Mouse (Mus musculus) erythroblast, adult 5-6 weeks (primary cell): ENCODE results near the gene Pmm1. TPM values are rescaled to one million over a fixed set of nuclear protein-coding genes. Genes with fewer than 3 reads are reported as not detected.
"Not testable (repeated sequence)": the region's sequence is repeated elsewhere in the genome, so short reads cannot be mapped to it uniquely, and the experiment has no call there.

Experiments
- ATAC-seq: replicated peaks from 2 replicates; pipeline ENCODE4 v1.8.0; 2016; ENCODE audit warnings: moderate number of reproducible peaks, mild to moderate bottlenecking, moderate TSS enrichment, inconsistent platforms; ENCODE audit not compliant: poor library complexity, low FRiP score, severe bottlenecking
- total RNA-seq, 2 experiments: library from RNA; stranded (forward) in 1 of 2; stranded (reverse) in 1 of 2; fragments of 150-400 nt in 1 of 2; fragments of 200-764, 138-1000 nt in 1 of 2; gene quantifications; 2 replicates each; pipeline versions ENCODE4 v1.2.3 to v1.2.4; 2015 to 2017; ENCODE audit warnings: low replicate concordance in 2 of 2

The Pmm1 gene
- total RNA-seq, 2 experiments from 2014 or later: 2.3 to 3.9 TPM

DNA sequence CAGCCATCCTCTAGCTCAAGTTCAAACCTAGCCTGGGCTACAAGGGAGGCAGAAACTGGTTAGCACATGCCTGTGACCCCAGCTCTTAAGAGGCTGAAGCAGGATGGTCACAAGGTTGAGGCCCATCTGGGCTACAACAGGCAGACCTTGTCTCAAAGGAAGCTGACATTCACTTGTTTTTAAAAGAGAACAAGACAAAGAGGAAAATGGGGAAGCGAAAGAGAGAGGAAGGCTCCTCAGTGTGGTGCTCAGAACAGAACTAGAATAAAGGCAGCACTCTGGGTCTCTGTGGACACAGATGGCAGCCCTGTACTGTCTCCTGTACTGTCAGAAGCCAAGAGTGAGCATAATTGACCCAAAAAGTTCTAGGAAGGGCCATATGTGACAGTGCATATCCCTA is 26.7 kb downstream of the Pmm1 start:
- no peak for ATAC-seq

DNA sequence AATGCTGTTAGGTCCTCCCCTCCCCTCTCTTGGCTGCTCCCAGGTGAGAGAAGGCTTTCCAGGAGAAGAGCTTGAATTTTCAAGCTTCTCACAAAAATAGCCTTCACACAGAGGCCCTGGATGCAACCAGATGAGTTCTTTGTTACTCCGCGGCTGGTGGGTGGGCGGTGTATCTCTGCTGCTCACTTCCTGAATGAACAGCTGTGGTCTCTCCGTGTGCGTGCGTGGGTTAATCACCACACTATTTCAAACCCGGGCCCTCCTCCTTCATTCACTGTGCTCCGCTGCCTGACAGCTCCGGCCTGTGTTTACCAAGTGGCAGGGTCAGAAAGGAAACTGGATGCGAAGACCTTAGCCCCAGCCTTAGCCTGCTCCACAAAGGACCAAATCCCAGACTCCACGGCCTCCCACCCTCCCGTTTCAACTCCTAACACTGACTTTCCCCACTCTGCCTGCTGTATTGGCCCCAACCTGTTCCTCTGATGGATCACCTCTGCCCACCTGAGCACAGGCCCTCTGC is 27.7 kb downstream of the Pmm1 start:
- no peak for ATAC-seq

DNA sequence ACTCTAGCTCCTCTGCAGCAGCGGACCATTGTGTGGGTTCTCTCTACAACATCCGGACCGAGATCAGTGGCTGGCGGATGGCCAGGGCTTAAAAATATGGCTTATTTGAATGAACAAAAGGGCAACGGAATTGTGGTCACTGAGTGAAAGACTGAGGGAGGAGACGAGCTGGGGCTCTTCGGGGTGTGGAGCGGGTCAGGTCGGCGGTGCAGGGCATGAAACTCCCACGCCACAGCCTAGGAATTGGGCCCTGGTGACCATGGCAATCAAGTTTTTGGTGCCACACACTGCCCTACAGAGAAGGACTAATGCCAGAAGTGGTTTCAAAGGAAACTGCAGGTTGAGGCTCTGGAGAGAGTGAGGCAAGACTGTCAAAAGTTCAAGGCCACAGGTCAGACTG is 32.5 kb downstream of the Pmm1 start:
- ATAC-seq: no peak

DNA sequence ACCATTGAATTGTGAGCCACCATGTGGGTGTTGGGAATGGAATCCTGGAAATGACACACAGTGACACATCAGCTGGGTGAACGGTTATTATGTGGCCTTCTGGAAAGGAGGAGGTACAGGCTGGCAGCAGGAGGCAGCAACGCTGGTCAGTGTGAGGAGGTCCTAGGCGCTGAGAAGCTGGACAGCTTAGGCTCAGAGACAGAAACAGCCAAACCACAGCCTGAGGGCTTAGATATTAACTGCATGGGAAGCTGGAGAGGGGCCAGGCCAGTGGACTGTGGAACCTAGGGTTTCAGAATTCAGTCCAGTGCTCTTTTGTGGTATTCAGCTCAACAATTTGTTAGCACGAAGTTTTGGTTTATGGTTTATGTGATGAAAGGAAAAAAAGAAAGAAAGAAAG is 33.0 kb downstream of the Pmm1 start:
- no peak for ATAC-seq

DNA sequence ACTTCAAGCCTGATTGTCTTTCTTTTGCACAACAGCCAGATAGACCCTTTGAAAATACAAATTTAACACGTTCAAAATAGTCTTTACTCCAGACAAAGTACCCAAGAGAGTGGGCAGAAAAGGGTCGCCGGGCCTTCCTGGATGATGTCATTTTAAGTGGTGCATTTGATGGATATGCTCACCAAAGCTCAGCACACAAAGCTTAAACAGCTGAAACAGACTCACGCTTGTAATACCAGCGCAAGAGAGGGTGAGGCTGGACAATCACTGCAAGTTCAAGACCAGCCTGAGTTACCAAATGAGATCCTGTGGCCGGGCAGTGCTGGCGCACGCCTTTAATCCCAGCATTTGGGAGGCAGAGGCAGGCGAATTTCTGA is 34.3 kb downstream of the Pmm1 start:
- ATAC-seq: 0 out of 2 replicates have a peak, but pooled peaks have one; percentile 1

DNA sequence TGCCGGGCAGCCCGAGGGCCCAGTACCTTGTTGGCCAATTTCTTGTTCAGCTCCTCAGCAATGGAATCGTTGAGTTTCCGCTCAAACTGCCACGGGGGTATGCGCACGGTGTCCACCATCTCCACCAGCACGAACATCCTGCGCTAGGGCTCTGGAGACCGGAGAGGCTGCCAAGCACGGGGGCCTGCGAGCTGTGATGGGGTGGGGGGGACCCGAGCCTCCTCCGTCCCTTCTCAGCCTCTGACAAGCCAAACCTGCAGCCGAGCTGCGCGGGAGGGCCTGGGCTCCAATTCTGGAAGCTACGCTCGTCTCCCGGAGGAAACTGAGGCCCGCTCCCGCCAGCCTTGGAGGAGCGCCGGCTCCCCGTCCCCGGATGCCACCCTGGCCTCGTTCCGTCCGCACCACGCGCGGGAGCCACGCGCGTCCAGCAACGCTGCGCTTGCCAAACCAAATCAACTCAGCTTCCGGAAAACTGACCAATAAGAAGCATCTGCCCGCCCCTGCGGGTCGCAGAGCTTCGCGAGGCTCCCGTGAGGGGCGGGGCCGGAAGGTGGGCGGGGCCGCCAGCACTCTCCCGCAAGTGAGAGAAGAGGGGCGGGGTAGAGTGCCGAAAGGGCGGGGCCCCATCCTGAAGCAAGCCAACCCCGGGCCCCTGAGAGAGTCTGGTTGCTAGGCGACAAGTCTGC is 34.8 kb downstream of the Pmm1 start, which contains the start of gene Polr3h:
TSS of gene Polr3h (minus strand) at position 481 of the 686 bp plus-strand sequence.
- ATAC-seq: peak; percentile 91

DNA sequence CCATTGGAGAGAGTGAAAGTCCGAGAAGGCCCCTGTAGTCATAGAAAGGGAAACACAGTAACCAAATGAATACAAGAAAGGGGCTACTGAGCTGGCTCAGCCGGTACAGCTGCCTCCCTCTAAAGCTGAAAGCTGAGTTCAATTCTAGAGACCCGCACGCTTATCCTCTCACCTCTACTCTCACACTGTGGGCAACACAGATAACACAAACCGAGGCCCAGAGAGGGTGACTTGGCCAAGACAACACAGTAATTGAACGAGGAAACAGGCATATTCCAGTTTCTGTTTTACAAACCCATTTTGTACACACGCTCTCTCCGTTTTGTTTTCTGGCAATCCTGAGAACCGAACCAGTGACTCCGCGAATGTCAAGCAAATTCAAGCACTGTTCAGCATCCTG is 35.8 kb downstream of the Pmm1 start:
- peak; percentile 39 for ATAC-seq

DNA sequence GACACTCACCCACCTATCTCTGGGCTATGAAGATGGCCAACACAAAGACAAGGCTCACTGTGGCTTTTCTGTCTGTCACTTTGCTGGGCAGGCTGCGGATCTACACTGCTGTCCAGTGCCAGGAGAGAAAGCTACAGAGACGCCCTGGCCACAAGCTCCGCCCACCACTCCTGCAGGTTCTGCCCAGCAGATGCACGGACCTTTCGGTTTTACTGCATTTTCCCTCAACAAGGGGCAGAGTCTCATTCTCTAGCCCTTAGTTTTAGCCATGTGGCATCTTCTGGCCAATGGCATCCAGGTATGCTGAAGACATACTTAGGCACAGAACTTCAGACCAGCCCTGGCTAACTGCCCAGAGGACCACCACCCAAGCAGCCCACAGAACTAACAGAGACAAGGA is 39.5 kb downstream of the Pmm1 start:
- no peak for ATAC-seq

DNA sequence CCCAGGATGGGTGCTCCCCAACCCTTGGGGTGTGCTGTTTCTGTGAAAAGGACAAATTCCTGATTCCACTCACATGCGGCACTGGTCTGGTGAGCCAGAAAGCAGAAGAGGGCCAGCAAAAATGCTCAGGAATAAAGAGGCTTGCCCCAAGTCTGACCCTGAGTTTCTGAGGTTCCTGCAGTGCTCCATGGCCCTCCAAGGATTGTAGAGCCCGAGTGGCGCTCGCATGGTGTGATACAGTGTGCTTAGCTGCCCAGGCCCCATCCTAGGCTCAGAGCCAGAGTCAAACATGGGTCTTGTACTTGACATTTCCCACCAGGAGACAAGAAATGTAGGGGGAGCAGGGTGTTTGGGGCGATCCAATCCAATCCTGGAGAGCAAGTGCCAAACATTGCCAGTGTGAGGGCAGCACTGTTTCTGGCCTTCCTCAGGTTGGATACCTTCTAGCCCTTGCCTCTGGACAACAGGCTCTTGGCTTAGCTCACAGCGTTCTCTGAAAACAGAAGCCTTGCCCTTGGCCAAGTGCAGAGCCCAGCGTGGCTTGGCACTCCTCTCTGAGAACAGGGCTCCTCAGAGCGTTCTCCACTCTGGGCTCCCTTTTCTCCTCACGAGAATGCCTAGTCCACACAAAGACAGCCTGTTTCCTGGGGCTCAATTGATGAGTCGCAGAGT is 40.0 kb downstream of the Pmm1 start:
- ATAC-seq: no peak

DNA sequence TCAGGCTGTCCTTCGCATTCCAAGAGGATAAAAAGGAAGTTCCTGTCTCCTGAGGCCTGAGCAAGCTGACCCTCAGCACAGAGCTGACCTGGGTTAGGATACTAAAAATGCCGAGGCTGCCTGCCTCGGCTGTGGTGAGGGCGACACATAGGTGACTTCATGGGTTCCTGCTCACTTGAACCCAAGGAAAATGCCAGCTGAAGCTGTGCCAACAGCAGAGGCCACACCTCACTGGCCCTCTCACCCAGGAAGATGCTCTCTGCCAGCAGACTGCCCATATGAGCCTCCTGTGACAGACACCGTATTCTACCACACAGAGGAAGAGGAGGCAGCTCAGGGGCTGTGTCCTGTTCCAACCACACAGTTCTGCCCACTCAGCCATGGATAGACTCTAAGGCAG is 41.7 kb downstream of the Pmm1 start:
- ATAC-seq: no peak

DNA sequence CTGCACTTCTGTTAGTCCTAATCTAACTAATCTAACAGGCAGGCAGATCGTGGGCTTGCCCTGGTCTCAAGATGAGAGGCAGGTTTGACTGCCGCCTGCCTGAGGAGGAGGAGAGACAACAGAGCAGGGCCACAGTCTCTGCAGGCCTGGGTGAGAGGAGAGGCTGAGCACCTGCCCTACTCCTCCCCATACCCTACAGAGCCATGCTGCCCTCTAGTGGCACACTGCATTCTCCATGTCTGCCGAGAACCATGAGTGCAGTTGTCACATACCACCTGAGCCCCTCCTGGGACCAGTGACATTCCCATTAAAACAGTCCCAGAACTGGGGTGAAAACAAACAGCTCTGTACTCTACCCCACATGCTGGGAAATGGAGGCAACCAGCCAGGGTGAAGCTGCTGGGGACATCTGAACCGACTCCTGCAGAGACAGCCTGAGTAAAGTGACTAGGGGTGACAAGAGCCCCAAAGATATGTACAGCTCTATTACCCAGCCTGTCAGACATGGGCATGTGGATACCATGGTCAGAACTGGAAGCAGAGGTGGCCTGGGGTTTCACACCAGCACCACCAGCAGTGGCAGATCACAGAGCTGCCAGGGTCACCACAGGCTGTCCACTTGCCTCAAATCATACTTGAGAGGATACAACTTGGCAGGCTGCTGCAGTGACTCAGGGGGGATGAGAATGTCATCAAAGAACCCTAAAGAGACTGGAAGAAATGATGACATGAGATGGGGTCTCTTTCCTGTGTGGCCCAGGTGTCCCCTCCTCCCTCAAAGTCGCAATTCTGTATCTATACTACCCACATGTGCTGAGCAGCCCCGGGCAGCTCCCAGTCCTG is 42.9 kb downstream of the Pmm1 start:
- peak; percentile 76 for ATAC-seq

DNA sequence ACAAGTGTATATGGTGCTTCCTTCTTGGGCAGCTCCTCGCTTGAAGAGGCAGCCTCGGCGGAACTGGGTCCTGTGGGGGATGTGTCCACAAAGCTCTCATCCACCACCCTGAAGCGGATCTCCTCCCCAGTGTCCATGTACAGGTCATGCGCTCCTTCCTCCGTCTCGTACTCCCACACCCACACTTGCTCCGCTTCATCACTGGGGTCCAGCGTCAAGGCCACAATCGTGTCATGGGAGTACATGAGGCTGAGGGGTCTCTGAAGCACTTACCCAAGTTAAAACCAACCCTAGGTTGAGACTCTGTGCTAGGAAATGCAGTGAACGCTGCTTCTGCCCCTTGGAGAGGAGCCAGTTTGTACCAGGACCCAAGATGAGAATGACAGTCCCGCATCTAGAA is 43.5 kb downstream of the Pmm1 start:
- ATAC-seq: no peak

DNA sequence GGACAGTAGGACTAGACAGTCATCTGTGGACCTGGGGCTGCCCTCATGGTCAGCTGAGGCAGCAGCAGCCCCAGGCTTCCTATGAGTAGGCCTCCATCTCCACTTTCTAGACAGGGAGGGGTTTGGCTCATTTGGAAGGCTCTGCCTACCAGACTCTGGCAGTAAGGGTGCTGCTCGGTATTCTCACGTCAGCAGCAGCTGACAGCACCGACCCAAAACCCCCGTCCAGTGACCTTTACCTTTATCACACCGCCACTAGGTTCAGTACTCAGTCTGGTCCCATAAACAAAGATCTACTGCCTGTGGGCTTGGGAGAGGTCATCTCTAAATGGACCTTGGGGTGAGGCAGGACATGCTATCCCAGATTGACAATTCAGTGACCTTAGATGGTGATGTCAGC is 45.1 kb downstream of the Pmm1 start:
- ATAC-seq: no peak

DNA sequence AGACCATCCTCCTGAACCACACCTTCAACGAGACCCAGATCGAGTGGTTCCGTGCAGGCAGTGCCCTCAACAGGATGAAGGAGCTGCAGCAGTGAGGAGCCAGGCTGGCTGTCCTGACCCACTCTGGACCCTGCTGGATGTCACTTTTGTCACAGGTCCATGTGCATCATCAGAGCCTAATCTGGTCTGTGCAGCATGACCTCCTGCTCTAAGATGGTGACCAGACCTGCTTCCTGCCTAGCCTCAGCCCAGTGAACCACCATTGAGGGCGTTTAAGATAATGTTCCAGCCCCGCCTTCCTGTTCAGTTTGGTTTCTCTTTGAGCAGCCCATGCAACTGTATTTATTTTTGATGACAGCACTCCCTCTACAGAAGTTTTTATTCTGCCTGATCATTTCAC is 46.1 kb downstream of the Pmm1 start:
- ATAC-seq: no peak

DNA sequence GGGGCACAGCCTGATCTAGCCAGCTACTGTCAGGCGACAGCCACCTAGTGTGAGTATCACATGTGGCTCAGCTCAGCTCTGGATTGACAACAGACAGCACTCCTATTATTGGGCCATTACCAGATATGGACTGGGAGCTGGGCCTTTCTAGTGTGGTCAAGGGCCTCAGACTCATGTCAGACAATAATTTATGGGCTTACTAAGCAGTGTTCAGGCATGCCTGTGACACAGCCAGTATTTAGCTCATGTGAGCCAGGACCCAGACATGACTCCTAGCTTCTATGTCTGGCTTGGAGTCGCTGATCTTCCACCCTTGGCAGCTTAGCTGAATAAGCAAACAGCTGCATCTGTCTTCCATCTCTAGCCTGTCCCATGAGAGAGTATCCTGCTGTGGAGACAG is 48.2 kb downstream of the Pmm1 start:
- ATAC-seq: no peak

DNA sequence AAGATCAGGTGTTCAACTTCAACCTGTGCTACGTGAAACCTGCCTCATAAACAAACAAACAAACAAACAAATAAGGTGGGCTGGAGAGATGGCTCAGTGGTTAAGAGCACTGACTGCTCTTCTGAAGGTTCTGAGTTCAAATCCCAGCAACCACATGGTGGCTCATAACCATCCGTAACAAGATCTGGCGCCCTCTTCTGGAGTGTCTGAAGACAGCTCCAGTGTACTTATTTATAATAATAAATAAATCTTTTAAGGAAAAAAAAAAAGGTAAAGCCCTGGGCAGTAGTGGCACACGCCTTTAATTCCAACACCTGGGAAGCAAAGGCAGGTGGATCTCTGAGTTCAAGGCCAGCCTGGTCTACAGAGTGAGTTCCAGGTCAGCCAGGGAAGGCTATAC is 52.0 kb downstream of the Pmm1 start:
- ATAC-seq: not testable (repeated sequence)

DNA sequence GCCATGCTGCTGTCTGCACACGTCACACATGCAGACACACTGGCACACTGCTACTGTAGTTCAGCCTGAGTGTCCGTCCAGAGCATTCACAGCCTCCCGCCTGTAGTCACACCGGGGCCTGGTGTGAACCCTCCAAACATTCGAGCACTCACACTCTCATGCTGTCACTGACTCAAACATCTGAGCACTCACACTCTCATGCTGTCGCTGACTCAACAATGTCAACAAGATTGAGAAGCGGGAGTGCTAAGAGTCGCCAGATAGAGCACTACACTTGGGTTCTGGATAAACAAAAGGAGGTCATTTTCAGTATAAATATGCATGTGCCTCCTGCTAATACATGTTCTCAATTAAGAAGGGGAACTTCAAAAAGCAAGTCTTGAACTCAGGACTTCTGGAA is 52.8 kb downstream of the Pmm1 start:
- ATAC-seq: no peak

DNA sequence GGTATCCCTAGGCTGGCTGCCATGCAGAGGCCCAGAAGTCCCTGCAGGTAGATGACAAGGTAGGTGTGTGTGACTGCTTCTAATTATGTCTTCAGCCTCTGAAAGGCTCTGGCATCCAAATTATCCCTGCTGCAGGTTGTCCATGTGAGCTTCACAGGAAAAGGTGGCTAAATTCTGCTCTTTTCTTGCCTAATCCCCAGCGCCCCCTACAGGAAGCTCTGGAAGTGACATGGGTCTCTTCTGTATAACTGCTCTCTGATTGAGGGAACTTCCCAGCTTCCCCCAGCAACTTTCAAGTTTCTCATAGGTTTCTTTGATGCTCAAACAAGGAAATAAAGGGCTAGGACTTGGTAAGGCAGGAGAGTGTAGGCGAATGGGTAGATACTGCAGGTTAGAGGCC is 55.8 kb downstream of the Pmm1 start:
- peak; percentile 56; the same call in 1 of the 2 replicates for ATAC-seq
